ENCODE assay signal across 9 mouse cellular contexts in the genomic region with DNA sequence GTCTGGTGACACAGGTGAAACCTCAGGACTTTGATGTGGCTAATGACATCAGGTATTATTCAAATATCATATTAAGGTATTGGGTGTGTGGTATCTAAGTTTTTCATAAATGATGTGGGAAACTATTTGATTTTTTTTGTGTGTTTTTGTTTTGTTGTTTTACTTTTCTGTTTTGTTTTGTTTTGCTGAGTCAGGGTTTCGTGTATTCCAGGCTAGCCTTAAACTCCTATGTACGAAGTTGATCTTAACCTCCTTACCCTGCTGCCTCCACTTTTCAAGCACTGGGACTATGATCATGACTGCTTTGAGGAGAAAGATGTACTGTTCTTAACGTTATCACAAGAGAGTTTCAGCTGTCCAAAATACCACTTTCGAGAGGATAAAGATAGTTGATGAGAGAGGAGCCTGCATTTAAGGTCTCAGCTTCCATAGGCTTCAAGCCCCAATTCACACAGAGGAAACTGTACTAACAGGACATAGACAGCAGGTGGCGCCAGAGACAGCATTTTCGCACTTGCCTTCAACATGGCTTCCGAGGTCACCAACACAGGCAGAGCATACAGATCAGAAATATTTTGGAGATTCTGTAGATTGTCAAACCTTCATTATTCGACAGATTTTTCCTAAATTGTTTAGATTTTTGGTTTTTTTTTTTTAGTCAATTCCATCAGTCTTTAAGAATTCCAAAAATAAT.
DNase-seq lines count a peak whose midpoint lies in the region; ATAC-seq and TF ChIP-seq lines count a peak whose summit lies in the region.
"Had no signal": no experiment of that assay in that cellular context is flagged by ENCODE, and none has a peak within 500 bp of the region (broad histone marks: within the 10 kb centered on the region; RNA-seq: fewer than 3 reads in every experiment).

No protein-coding gene starts in this region.

- H3K27ac ChIP-seq in heart, adult 2 months: no peak overlapping the region
- H3K27ac ChIP-seq in forebrain, embryonic 12.5 days: no peak overlapping the region
- no peak overlapping the region for H3K27ac ChIP-seq in hindbrain, embryonic 16.5 days (ENCODE audit: low read depth, low read length)
- no peak overlapping the region for H3K27ac ChIP-seq in small intestine, adult 2 months (ENCODE audit: insufficient read depth, low read depth, low read length)

- no peaks in the 10 kb centered on the region for H3K9me3 ChIP-seq in forebrain, embryonic 12.5 days
- H3K9me3 ChIP-seq in hindbrain, embryonic 16.5 days (ENCODE audit: control insufficient read depth, low read length): no peaks in the 10 kb centered on the region

- H3K36me3 ChIP-seq in heart, adult 2 months (ENCODE audit: control insufficient read depth, insufficient read depth, low read length): no peaks in the 10 kb centered on the region
- no peaks in the 10 kb centered on the region for H3K36me3 ChIP-seq in forebrain, embryonic 12.5 days (replicated peaks)
- no peaks in the 10 kb centered on the region for H3K36me3 ChIP-seq in hindbrain, embryonic 16.5 days (ENCODE audit: control insufficient read depth, insufficient read depth, low read length)
- H3K36me3 ChIP-seq in small intestine, adult 2 months (ENCODE audit: control insufficient read depth, insufficient read depth, low read length): no peaks in the 10 kb centered on the region

- no peak overlapping the region for H3K4me3 ChIP-seq in heart, adult 2 months
- no peak overlapping the region for H3K4me3 ChIP-seq in forebrain, embryonic 12.5 days (replicated peaks)
- H3K4me3 ChIP-seq in hindbrain, embryonic 16.5 days (ENCODE audit: low read length): no peak overlapping the region
- H3K4me3 ChIP-seq in small intestine, adult 2 months (ENCODE audit: low read depth, low read length): no peak overlapping the region
- H3K4me3 ChIP-seq: myocyte had no signal

- peak; percentile 57 to 73 for DNase-seq in heart, adult 2 months
- no peak for DNase-seq in heart, adult 11 months
- peak; percentile 58 for DNase-seq in c-Kit-positive CD71-negative TER-119-negative erythroid progenitor cells, embryonic 14.5 days (ENCODE audit: low read depth)
- DNase-seq in layer of hippocampus, postnatal 36 days: peak; percentile 60 to 70
- DNase-seq in mesoderm, embryonic 11.5 days (ENCODE audit: low read depth, low spot score): peak; percentile 87

- TF ChIP-seq POLR2A in heart, adult 2 months (IDR thresholded peaks at IDR 0.05; ENCODE audit: insufficient read depth, low read depth, low read length): no peak
- no peak for TF ChIP-seq POLR2A in small intestine, adult 2 months (IDR thresholded peaks at IDR 0.05; ENCODE audit: low read depth, low read length)

- TF ChIP-seq CTCF in heart, adult 2 months (IDR thresholded peaks at IDR 0.05): peak; percentile 98
- peak; percentile 82; the same call in 1 of the 2 replicates for TF ChIP-seq CTCF in small intestine, adult 2 months (IDR thresholded peaks at IDR 0.05; ENCODE audit: extremely low read depth, insufficient read length, insufficient replicate concordance, low read depth, low read length)

- WGBS in heart, adult 2 months: 19% methylated on average over 8 of the region's 8 CpGs
- WGBS in forebrain, embryonic 12.5 days: 26% methylated on average over 8 of the region's 8 CpGs
- 26% methylated on average over 8 of the region's 8 CpGs for WGBS in hindbrain, embryonic 16.5 days
- WGBS in small intestine, adult 2 months: 21% methylated on average over 8 of the region's 8 CpGs

- ATAC-seq in forebrain, embryonic 12.5 days (ENCODE audit: low FRiP score): peak; percentile 70; the same call in 1 of the 2 replicates
- ATAC-seq in hindbrain, embryonic 16.5 days: peak; percentile 64

- no peaks in the 10 kb centered on the region for H3K79me2 ChIP-seq in heart, adult 2 months (replicated peaks; ENCODE audit: control insufficient read depth, insufficient read depth, low read length)

- H3K27me3 ChIP-seq in heart, adult 2 months (ENCODE audit: control insufficient read depth, insufficient read depth, low read length): no peaks in the 10 kb centered on the region
- H3K27me3 ChIP-seq in forebrain, embryonic 12.5 days: no peaks in the 10 kb centered on the region
- H3K27me3 ChIP-seq in hindbrain, embryonic 16.5 days (replicated peaks; ENCODE audit: control insufficient read depth, insufficient read depth, low read length): no peaks in the 10 kb centered on the region
- H3K27me3 ChIP-seq in small intestine, adult 2 months (ENCODE audit: control insufficient read depth, insufficient read depth, low read length): no peaks in the 10 kb centered on the region

- no peak overlapping the region for H3K4me2 ChIP-seq in forebrain, embryonic 12.5 days
- no peak overlapping the region for H3K4me2 ChIP-seq in hindbrain, embryonic 16.5 days (ENCODE audit: low read length)

- TF ChIP-seq EP300 in heart, adult 2 months (IDR thresholded peaks at IDR 0.05; ENCODE audit: insufficient read depth, low read depth, low read length): 0 out of 2 replicates have a peak, but pooled peaks have one; percentile 43

- intact Hi-C loops in heart, adult 2 months (cut with DNase I): loop anchor here (5.0 to 10.0 kb wide), 2 partner anchors 613 to 1895 kb away; a partner anchor contains a TSS

- no peak overlapping the region for H3K9ac ChIP-seq in heart, adult 2 months (ENCODE audit: low read depth, low read length)
- H3K9ac ChIP-seq in forebrain, embryonic 12.5 days: no peak overlapping the region
- H3K9ac ChIP-seq in hindbrain, embryonic 16.5 days (ENCODE audit: low read depth, low read length): no peak overlapping the region

- H3K4me1 ChIP-seq in heart, adult 2 months (ENCODE audit: control insufficient read depth, insufficient read depth, low read length): no peaks in the 10 kb centered on the region
- no peaks in the 10 kb centered on the region for H3K4me1 ChIP-seq in forebrain, embryonic 12.5 days
- H3K4me1 ChIP-seq in hindbrain, embryonic 16.5 days (ENCODE audit: control insufficient read depth, insufficient read depth, low read depth, low read length): no peaks in the 10 kb centered on the region
- no peaks in the 10 kb centered on the region for H3K4me1 ChIP-seq in small intestine, adult 2 months (ENCODE audit: control insufficient read depth, insufficient read depth, insufficient read length, low read length)
